Mouse (Mus musculus) adrenal gland, adult 2 months (tissue): Measurements from ENCODE around the gene Fxyd4. TPM values are rescaled to one million over a fixed set of nuclear protein-coding genes. Genes with fewer than 3 reads are reported as not detected.

ENCODE experiments used
- DNase-seq: peaks from one replicate; pipeline ENCODE4 v3.0.0; 2021
- microRNA-seq, 2 experiments: library from miRNA; unstranded; fragments of <30 nt; microRNA quantifications; one replicate each; pipeline ENCODE4 v1.2.0; 2021
- polyA plus RNA-seq: library from polyadenylated mRNA; depleted of rRNA; stranded (reverse); fragments of >200 nt; gene quantifications from 2 replicates; pipeline ENCODE4 v1.2.3, GENCODE M21; 2012; rRNA removed
- total RNA-seq, 2 experiments: library from RNA; stranded (reverse); gene quantifications; 2 replicates each; pipeline ENCODE4 v1.2.3; 2021

The Fxyd4 gene
- total and polyA plus RNA-seq, 3 experiments, result not detected

GRCm38 (mm10) chr6:117891369-117892160 lies 45.9 kb downstream of the Fxyd4 start:
- peak; percentile 50 for DNase-seq

DNA sequence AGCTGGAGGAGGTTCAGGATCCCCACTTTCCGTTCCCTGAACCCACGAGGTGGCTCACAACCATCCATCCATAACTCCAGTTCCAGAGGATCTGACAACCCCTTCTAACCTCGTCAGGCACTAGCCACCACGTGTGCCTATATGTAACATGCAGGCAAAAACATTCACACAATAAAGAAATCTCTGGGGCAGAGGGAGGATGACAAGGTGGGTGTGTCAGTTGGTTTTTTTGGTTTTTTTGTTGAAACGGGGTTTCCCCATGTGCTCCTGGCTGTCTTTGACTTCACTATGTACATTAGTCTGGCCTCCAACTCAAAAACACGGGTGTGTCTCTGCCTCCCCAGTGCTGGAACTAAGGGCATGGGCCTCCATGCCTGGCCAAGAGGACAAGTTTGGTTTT lies 47.2 kb downstream of the Fxyd4 start:
- no peak for DNase-seq

- no peak for DNase-seq
Measured at GRCm38 (mm10) chr6:117888642-117889096, 48.8 kb downstream of the Fxyd4 start.

- no peak for DNase-seq
Measured at GRCm38 (mm10) chr6:117888032-117888431, 49.5 kb downstream of the Fxyd4 start.

DNA sequence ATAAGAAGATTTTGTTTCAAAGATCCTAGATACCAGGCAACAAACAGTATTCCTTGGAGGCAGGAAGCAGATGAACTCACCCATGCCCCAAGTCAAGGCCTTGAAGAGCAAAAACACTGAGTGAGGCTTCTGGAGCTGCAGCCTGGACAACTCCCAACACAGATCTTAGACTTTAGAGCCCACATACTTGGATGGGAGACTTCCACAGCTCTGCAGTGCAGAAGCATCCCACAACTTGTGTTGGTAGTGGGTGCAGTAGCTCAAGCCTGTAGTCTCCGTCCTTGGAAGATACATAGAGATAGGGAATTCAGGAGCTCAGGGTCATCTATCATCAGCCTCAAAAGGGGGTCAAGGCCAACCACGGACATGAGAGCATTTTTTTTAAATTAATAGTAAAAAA lies 51.5 kb downstream of the Fxyd4 start:
- peak; percentile 56 for DNase-seq

Small RNAs within 50 kb of the gene (microRNA-seq; reads per million reads assigned to microRNA genes)
- gene Gm25535, result 0 reads per million in 2 experiments

Other genes starting within 250 kb of the Fxyd4 start
- 10 to 100 TPM; 30.8 to 38.1 TPM for gene Zfp637, start 96.5 kb downstream of the Fxyd4 start, total RNA-seq
- gene Zfp637, start 96.5 kb downstream of the Fxyd4 start, polyA plus RNA-seq, result 13.1 and 18.3 TPM in 2 replicates
- 1 to 10 TPM; 1.8 to 3.1 TPM for gene Zfp239, start 75.6 kb downstream of the Fxyd4 start, total RNA-seq
- gene Zfp239, start 75.6 kb downstream of the Fxyd4 start, polyA plus RNA-seq, result 0.61 and 0.83 TPM in 2 replicates
- 100 to 1,000 TPM; 299 to 305 TPM for gene Hnrnpf, start 37.4 kb downstream of the Fxyd4 start, total RNA-seq
- gene Hnrnpf, start 37.4 kb downstream of the Fxyd4 start, polyA plus RNA-seq, result 30.0 and 43.5 TPM in 2 replicates
- gene Rasgef1a, start 73.7 kb upstream of the Fxyd4 start, total RNA-seq, result under 1 TPM; 0.20 to 0.31 TPM
- gene Rasgef1a, start 73.7 kb upstream of the Fxyd4 start, polyA plus RNA-seq, result 0.07 and 0.37 TPM in 2 replicates
- 10 to 100 TPM; 15.3 to 23.6 TPM for gene Csgalnact2, start 201.4 kb upstream of the Fxyd4 start, total RNA-seq
- gene Csgalnact2, start 201.4 kb upstream of the Fxyd4 start, polyA plus RNA-seq, result 0.86 and 0.95 TPM in 2 replicates